Mouse (Mus musculus) monocyte, adult 2 months (primary cell): ENCODE measurements at regions not wholly inside any gene's neighbourhood (a gene's known extent, or its start where the extent isn't known, plus 50 kb on each side); places are given as distances from the start of the nearest gene placed in this dataset.

Experiments
- DNase-seq, 2 experiments: peaks; one replicate each; pipeline ENCODE4 v3.0.0; 2022; ENCODE audit warnings: low spot score in 2 of 2, low read depth in 1 of 2

DNA sequence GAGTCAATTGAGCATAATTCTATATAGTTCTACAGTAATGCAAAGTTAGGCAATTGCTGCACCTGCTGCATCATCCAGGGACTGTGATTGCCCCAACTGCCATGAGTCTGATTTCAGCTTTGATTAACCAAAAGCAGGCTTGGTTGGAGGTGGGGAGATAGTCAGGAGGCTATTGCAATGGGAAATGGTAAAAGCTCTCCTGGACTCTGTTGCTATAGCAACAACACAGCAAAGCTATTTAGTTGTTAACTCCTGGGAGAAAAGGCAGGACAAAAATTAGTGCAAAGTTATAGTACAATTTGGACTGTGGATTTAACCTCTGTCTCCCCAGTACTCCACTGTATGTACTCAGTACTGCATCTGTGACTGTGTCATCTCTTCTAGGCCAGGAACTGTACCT lies 51.7 kb upstream of the Rasgrf1 start:
- no peak for DNase-seq

DNA sequence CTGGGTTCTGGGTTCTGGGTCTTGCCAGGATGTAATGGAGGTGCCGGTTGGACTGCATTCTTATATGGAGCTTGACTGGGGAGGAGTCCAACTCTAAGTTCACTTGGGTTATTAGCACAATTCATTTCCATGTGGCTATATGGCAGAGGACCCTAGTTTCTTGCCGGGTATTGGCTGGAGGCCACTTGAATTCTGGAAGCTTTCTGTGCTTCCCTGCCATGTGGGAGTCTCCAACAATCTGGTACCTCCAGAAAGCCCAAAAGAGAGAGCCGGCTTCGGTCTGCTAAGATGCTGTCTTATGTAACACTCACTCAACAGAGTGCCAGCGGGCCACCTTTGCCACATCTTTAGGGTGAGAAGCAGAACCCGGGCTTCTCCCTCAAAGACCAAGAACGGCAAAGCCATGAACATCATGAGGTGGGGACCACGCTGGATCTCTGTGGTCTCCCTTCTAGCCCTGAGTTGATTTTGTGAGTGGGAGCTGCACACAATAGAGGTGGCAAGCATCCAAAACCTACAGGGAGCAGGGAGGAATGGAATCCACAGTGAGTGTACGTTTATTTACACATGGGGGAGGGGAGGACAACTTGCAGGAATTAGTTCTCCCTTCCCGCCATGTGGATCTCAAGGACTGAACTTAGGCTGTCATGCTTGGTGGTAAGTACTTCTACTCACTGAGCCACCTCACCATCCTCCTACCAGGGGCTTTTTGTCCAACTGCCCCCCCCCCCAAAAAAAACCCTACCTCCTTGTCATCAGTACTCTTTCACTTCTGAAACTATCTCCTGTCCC lies 59.0 kb upstream of the Rasgrf1 start:
- DNase-seq, result no peak

DNA sequence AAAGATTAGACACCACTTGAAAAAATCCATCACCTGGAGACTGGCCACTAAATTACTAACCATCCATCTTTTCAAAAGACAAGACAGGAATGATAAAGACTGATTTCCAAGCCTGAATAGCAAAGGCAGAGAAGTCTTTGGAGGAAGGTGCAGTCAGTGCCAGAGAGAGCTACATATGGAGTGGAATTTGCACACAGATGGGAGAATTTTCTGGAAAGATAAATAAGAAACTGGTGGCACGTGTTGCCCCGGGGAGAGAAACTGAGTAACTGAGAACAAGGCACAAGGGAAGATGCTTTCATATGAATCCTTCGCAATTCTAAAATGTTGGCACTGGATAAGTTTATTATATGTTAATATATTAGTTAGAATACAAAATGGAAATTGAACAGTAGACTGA lies 59.8 kb upstream of the Rasgrf1 start:
- no peak for DNase-seq

DNA sequence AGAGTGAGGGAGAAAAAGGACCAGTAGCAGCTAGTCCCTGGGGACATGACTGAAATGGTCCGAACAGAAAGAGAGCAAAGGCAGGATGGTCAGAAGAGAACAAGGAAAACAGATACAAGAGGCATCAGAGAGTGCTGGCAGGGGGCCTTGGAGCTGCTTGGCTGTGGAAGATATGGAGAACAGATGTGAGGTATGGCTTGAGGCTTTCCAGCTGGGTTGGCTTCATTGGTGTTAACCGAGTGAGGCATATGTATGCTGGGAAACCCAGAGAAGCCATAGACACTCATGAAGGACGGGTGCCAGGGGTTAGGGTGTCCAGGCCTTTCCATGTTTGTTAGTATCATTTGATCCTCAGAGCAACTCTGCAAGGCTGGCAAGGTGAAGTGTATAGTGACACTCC lies 61.1 kb upstream of the Rasgrf1 start:
- no peak for DNase-seq

DNA sequence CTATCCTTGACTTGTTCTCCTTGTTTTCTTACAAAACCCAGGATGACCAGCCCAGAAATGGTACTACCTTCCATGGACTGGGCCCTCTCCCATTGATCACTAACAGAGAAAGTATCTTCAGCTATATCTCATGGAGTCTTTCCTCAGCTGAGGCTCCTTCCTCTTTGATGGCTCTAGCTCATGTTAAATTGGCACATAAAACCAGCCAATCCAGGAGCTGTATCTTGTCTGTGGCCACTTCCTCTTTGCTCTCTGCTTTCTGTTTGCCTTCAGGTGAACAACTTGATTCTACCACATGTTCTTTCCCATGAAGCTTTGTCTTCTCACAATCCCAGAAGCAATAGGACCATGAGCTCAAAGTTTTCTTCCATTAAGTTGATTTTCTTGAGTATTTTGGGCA lies 62.7 kb upstream of the Rasgrf1 start:
- DNase-seq, result no peak

DNA sequence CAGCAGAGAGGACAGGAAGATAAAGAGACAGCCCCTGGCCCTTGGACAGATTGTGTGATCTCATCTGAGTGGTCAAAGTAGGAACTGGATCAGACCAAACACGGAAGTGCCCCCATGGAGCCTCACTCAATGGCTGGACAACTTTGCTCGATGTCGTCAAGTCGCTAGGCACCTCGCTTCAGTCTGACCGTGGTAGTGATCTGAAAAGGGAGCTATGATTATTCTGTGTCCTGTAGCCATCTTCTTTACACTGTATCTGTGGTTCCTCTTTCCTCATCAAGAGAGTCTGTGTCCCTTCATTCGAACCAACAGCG lies 67.0 kb upstream of the Rasgrf1 start:
- DNase-seq, result no peak

DNA sequence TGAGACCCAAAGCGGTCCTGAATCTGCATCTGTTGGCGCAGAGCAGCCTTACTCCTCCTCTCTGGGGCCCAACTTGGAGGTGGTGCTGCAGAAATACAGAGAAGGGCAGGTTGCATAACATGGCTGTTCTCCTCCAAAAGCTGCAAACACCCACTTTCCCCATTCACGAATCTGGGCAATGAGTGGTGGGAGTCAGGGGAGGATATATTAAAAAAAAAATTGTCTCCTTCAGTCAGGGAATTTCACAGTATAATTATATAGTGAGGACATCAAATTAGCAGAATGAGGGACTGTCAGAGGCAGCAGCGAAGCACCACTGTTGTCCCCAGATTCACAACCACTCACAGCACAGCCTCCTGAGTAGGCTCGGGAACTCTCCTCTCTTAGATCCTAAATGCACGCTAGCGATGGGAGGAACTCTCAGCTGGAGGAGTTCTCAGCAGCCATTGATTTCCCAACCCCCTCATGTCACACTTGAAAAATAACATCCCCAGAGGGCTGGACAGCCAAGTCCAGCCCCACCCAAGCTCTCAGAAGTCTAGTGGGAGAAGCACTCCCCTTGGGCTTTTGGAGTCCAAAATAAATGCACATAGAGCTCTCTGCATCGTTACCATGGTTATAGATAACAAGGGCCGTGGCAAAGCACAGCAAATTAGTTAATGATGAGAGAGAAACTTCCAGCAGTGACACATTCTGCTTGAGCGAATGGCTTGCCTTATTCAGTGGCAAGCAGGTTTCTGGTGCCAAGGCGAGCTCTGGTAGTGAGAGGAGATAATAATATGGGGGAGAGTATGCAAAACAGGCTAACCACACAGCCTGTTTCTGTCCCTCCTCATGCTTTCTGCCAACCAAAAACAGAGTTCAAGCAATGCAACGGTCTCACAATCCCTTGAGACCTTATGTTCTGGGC lies 67.6 kb upstream of the Rasgrf1 start:
- DNase-seq, result no peak

DNA sequence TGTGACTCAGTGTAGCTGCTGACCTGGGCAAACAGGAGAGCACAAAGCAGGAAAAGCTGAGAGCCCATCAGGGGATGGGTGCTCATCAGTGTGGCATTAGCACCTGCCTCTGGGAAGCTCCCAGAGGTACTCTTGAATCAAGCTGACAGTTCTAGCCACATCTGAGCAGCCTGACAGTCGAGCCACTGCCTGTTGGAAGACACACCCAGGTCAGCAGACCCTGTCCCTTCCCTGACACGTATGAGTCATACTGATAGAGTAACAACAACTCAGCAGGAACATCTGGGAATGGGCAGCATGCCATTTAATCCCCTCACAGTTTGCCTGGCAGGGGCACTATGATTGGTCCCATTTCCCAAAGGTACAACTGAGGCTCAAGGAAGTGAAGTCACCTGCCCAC lies 68.3 kb upstream of the Rasgrf1 start:
- DNase-seq, result no peak

DNA sequence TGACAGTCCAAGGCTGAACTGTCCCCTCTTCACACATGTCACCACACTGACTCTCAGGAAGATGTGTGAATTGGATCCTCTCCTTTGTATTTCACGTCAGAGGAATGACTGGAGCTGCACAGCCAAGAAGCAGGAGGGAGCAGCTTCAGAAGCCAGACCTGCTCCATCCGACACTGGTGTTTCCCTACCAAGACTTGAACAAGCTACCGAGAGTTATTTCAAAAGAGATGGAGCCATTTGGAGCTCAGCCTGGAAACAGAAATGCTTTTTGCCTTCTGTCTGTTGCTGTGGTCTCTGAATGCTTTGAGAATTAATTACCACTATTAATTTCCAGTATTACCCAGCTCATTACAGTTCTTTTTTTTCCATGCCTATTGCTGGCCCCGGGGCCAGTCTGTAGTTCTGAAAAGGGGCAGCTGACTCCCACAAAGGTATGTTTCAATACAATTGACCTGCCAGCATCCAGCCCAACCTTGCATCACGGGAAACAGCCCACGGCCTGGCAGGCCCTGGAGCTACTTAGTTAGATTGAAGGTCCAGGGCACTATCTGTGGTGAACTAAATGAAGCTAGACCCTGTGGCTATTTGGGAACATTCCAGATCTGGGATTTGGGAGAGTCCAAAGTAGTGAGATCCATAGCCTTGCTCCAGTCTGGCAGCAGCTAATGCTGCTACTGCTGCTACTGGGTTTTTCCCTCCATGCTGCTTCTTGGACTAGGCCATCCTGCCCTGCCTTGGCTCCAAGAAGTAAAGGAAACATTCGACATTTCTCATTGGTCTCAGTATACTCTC lies 73.1 kb upstream of the Rasgrf1 start:
- DNase-seq, result no peak

DNA sequence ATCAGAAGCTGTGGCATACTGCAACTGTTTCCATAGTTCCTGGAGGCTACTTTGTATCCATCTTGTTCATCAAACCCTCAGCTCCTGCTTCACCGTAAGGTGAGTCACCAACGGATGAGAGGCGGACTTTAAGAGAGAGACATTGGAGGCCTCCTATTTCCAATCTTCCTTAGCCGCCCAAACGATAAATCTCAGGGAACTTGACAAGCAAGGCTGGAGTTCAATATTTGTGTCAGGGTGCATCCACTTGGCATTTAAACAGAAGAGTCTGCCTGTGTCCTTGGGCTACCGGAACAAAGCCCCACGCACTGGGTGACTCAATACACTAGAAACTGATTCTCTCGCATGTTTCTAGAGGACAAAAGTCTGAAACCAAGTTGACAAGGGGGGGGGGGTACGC lies 76.1 kb upstream of the Rasgrf1 start:
- DNase-seq, result no peak

DNA sequence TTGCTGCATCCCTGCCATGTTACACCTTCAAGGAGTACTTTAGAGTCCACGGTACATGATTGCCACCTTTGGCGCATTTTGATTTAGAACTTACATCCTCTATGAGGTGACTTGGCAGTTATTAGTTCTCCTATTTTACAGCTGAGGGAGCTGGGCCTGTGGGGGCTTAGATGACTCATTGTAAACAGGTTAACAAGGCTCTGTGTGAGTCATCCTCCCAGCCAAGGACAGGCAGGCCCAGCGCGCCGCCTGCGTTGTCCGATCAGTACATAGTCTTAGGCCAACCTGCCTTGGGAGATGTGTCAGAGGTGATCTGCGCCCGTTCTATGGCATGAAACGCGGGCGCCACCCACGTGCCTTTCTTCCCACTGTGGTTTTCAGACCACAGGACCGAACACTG lies 77.9 kb upstream of the Rasgrf1 start:
- peak; percentile 18 for DNase-seq

DNA sequence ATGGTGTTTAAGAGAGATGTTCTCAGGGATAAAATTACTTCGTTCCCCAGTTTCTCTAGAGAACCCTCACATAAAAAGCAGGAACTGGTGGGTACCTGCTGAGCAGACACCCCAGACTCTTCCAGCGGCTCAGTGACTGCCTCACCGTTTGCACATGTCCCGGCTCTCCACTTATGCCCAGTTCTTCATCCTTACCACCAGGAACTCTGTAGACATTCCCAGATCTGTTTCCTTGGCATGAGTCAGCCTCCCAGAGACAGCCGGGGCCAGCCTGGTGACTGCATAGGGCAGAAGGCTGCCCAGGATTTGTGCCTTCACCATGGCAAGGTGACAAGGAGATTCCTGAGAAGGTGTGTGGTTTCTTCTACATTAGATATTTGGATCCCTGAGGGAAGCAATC lies 81.6 kb upstream of the Rasgrf1 start:
- no peak for DNase-seq

DNA sequence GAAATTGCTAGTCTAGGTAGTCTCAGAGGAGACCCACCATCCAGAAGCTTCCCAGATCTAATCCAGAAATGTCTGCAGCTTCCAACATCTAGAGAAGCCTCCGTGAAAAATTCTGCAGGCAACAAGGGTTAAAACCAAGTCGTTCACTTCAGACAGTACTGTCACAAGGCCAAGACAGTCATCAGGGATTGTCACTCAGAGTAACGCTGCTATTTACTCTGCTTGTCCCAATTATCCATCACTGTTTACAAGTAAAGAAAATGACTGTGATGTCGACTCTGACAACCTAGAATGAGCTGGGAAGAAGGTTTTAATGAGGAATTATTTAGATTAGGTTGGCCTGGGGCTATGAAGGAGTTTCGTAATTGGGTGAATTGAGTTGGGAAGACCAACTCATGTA lies 82.1 kb upstream of the Rasgrf1 start:
- DNase-seq, result no peak

DNA sequence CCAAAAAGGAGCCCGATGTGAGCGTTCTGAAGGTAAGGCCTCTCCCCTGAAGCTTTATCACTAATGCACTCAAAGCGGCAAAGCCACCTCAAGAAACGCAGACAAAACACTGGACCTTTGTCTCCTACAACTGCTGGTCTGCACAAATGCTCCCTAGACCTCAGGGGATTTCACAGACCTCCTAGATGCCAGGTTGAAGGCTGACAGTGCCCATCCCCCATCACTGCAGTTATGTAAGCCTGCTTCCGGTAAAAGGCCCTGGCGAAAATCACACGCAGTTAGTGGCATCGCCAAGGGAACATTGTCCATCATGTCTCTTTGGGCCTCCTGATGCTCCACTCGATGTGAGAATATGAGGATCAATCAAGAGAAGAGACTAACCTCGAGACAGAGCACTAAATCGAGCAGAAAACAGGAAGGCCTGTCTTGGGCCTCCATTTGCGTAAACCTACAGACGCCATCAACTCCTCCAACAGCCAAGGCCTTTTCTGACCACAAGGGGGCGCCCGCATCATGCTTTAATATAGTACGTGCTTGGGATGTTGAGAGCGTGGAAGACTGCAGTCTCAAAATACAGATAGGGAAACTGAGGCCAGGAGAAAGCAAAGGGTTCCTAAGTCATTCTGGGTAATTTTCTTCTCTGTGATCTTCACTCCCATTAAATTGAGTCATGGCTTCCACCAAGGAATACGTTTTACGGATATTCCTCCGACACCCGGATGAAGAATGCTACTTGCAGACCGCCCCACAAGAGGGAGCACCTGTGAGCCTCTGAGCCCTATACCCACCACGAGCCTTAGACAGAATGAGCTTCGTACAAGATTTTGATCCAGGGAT lies 82.8 kb upstream of the Rasgrf1 start:
- peak; percentile 73 to 86 for DNase-seq

DNA sequence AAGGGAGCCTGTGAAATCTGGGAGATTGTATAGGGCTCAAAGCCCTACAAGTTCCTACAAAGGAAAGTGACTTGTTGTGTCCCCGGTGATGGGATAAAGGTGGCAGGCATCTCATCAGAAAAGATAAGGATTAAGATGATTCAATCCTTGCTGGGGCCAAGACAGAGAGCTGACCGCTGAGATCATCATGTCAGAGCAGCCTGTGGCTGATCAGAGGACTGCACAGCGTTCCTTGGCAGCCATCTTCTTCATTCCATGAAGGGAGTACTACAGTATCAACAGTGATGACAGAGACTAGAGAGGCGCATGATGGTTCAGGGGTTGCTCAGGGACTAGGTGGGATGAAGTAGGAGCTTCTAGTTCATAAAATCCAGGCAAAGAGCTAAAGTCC lies 83.6 kb upstream of the Ankrd34c start:
- no peak for DNase-seq

DNA sequence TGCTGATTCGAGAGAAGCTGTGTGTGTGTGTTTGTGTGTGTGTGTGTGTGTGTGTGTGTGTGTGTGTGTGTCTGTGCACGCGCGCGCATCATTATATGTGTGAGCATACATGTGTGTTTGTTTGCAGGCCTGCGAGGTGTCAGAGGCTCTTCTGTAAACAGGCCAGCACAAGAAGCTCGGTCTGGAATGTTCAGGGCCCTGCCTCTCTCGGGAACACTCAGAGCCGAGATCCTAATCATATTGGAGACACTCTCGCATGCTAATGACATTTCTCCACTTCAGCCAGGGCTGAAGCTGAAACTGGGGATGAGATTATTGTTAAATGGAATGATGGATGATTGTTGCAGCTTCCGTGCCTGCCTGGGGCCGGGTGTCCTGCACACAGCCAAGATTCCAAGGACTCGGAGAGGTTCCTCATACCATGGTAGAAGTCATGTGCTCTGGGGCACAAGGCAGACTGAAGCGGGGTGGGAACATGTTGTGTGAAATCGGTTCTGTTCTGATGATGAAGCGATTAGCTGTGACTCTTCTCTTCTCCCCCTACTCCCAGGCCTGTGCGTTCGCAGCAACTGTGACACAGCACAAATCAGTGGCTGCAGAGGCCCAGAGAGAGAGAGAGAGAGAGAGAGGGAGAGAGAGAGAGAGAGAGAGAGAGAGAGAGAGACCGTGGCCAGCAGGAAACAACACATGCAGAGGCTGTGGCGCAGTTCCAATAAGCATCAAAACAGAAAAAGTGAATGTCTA lies 83.0 kb upstream of the Ankrd34c start:
- no peak for DNase-seq

DNA sequence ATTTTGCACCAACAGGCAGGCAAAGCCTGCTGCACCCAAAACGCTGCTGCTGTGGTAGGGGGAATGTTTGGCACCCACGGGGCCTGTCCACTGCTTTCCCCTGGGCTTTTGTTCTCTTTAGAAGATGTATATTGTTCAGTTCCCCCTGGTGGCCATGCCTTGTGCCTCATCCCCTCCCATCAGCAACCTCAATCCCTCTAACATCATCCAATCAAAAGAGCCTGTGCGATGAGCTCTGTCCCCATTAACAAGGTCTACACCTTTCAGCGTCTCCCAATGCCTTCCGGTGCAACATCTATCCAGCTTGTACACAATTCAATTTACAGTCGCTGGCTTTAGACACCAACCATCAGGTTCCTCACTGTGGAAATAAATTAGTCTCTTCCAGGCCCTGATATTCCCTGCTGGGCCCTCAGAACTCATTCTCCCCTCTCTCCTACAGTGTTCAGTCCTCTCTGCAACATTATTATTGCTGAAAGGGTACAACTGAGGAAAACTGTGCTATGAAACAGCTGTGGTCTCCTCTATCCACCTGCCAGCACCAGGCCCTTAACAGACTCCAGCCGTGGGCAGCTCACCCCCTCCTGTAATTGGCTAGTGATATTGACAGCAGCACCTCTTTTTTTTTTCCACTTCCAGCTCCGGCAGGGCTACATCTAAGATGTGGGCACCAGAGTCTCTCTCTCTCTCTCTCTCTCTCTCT lies 75.5 kb upstream of the Ankrd34c start:
- no peak for DNase-seq

DNA sequence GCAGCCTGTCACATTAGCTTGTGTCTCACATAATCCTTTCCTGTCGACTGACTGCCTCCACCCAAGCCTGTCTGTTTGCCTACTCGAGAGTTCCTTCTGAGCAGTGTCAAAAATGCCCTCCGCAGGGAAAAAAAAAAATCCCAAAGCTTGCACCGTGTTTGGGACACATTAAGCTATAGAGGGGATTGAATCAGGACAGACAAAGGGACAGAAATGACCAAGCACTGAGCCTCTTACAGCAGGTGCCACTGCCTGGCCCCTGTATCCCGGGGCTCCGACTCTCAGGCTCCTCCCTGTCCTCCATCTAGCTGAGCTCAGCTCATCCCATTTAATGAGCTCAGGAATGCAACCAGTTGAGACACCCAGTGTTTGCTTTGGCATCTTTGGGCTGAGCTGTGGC lies 69.1 kb upstream of the Ankrd34c start:
- DNase-seq, result no peak

DNA sequence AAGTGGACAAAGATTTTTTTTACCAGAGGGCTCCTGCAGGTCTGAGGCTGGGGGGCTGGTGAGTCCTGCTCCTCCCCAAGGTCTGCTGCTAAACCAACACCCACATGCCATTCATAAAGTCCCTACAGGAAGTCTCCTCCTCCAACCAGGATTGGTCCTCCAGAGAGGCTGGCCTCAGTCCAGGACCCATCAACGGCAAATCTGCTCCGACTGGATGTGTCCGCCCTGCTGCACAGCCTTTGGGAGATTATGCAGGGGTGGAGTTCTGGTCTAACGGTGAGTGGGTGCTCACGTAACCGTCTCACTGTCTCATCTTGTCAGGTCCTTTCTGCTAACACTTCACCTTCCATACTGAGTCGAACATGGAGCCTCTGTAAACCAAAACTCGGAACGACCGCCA lies 64.4 kb upstream of the Ankrd34c start:
- no peak for DNase-seq

DNA sequence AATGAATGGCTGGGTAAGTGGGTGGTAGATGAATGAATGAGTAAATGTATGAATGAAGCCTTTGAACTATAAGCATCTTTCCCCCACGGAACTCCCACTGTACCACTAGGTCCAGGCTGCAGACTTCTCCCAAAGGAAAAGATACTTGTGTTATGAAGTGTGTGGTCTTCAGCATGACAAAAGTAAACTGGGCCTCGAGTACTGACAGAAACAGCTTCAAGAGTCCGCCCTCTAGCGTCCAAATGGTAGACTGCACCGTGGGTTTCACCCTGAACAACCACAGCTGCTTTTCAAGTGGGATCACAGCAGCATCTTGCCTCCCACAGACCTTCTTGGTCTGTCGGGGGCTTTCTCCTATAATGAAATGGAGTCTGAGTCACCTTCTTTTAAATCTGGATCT lies 54.7 kb upstream of the Ankrd34c start:
- DNase-seq, result peak in 1 of 2 experiments; percentile 21
